Mouse (Mus musculus) forebrain, embryonic 13.5 days (tissue): ENCODE results near the gene Ccdc162. TPM values are rescaled to one million over a fixed set of nuclear protein-coding genes. Genes with fewer than 3 reads are reported as not detected.

Source experiments
- ATAC-seq: fragments of 200-750 bp; cut with Nextera tagmentation; 2 replicates; pipeline ENCODE4 v1.8.0; 2017
- H3K27ac ChIP-seq: fragments of 300-500 bp; sonication (generic); 2 replicates; pipeline ENCODE4 v1.5.1; 2015; ENCODE audit warnings: inconsistent platforms, mild to moderate bottlenecking, moderate library complexity
- H3K27me3 ChIP-seq: fragments of 300-500 bp; sonication (generic); 2 replicates; pipeline ENCODE4 v1.6.1; 2015; ENCODE audit warnings: mild to moderate bottlenecking, inconsistent platforms
- H3K36me3 ChIP-seq: fragments of 300-500 bp; sonication (generic); 2 replicates; pipeline ENCODE4 v1.6.1; 2015; ENCODE audit warnings: mild to moderate bottlenecking, inconsistent platforms; ENCODE audit not compliant: poor library complexity, severe bottlenecking
- H3K4me1 ChIP-seq: fragments of 300-500 bp; sonication (generic); 2 replicates; pipeline ENCODE4 v1.6.1; 2015; ENCODE audit warnings: inconsistent platforms
- H3K4me2 ChIP-seq: fragments of 300-500 bp; sonication (generic); 2 replicates; pipeline ENCODE4 v1.6.1; 2015; ENCODE audit warnings: inconsistent platforms, mild to moderate bottlenecking, moderate library complexity
- H3K4me3 ChIP-seq: fragments of 300-500 bp; sonication (generic); 2 replicates; pipeline ENCODE4 v1.5.1; 2015; ENCODE audit warnings: mild to moderate bottlenecking, inconsistent platforms
- H3K9ac ChIP-seq: fragments of 300-500 bp; sonication (generic); 2 replicates; pipeline ENCODE4 v1.6.1; 2015; ENCODE audit warnings: mild to moderate bottlenecking, inconsistent platforms
- H3K9me3 ChIP-seq: fragments of 300-500 bp; sonication (generic); replicated peaks from 2 replicates; pipeline ENCODE4 v1.6.1; 2016; ENCODE audit warnings: inconsistent platforms
- WGBS: fragments of 180-500 bp; shearing (Covaris S2); methylation state at CpG from one replicate; pipeline ENCODE4 v1.1.7; 2015; 5-methylcytosine and 5-hydroxymethylcytosine counted together
- polyA plus RNA-seq: library from polyadenylated mRNA; unstranded; fragments of >200 nt; fragmentation: Nextera tagmentation; extraction: Ambion mirVana; gene quantifications from 2 replicates; pipeline ENCODE4 v1.2.1, GENCODE M21; 2015

Gene Ccdc162
- polyA plus RNA-seq, 1 experiment from 2014 or later = 0.31 TPM

DNA sequence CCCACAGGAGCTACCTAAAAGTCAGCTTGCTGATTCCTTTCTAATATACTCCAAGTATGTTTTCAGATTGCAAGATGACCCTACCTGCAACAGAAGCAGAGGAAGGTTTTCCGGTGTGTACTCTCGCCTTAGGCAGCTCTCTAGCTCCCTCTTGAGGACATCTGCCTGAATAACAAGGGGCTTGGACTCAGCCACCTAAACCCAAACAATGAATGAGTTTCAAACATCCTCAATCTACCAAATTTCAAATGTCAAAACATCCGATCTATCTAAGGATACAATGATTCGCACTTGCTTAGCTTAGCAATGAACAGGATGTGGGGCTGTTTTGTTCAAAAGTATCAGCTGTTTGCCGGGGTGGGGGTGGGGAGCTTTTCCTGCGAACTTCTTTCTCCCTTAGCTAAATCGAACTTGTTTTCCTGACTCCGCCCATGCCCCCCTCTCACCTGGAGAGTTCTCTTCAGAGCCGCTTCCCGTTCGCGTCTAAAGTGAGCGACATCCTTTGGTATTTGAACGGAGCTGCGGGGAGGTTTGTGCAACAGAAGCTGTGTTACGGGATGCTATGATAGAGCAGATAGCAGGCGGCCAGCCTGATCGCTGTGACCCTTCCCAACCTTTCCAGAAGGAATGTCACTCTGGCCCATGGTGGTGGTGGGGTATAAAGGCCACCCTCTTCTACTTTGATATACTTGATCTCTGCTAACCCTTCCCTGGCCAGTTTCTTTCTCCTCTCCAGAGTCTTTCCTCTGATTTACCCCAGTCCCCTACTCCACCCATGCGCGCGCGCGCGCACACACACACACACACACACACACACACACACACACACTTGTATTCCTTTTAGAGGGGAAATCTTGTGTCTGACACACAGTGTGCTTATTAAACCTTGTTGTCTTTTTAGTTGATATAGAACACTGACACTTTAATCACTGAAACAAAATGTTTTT lies 26.2 kb downstream of the Ccdc162 start:
- Histone ChIP-seq H3K27me3 (peaks cover 10% of the 10 kb centered on the region; the same call in 1 of the 2 replicates), H3K4me1 (0 out of 2 replicates have a peak, but pooled peaks cover 5% of the 10 kb centered on the region), H3K4me3 (peak overlapping the region; percentile 44), H3K4me2 (peak overlapping the region; percentile 76), H3K9ac (peak overlapping the region; percentile 61), H3K36me3 (no peaks in the 10 kb centered on the region), H3K27ac (no peak overlapping the region), H3K9me3 (0 out of 2 replicates have a peak, but pooled peaks cover 4% of the 10 kb centered on the region)
- 0 out of 2 replicates have a peak, but pooled peaks have one; percentile 51 for ATAC-seq
- WGBS = 21% methylated on average over 24 of the region's 24 CpGs

DNA sequence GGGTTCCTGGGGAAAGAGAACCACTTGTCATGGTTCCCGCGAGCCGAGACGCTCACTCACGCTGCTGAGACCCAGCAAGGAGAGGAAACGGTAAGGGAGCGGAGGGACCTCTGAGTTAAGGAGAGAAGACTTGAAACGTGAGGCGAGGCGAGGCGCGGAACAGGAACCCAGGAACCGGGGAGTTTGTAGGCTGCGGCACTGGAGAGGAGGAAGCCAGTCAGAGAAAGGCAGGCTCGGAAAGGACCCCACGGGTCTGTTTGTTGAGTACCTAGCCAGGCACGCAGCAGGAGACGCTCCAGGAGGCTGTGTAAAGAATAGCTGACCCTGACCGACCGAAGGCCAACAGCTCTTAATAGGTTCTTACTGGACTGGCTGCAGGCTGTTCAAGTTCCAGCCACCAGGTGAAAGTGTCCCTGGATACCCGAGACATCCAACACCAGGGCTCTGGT lies 31.9 kb downstream of the Ccdc162 start:
- H3K4me1 ChIP-seq = peaks cover 3% of the 10 kb centered on the region; the same call in 1 of the 2 replicates
- no peak for ATAC-seq
- H3K27ac ChIP-seq = no peak overlapping the region
- H3K9me3 ChIP-seq = 0 out of 2 replicates have a peak, but pooled peaks cover 4% of the 10 kb centered on the region
- no peak overlapping the region for H3K4me3 ChIP-seq
- H3K4me2 ChIP-seq = peak overlapping the region; percentile 40
- no peak overlapping the region for H3K9ac ChIP-seq
- H3K27me3 ChIP-seq = peaks cover 18% of the 10 kb centered on the region
- WGBS = 3% methylated on average over 21 of the region's 21 CpGs
- no peaks in the 10 kb centered on the region for H3K36me3 ChIP-seq

DNA sequence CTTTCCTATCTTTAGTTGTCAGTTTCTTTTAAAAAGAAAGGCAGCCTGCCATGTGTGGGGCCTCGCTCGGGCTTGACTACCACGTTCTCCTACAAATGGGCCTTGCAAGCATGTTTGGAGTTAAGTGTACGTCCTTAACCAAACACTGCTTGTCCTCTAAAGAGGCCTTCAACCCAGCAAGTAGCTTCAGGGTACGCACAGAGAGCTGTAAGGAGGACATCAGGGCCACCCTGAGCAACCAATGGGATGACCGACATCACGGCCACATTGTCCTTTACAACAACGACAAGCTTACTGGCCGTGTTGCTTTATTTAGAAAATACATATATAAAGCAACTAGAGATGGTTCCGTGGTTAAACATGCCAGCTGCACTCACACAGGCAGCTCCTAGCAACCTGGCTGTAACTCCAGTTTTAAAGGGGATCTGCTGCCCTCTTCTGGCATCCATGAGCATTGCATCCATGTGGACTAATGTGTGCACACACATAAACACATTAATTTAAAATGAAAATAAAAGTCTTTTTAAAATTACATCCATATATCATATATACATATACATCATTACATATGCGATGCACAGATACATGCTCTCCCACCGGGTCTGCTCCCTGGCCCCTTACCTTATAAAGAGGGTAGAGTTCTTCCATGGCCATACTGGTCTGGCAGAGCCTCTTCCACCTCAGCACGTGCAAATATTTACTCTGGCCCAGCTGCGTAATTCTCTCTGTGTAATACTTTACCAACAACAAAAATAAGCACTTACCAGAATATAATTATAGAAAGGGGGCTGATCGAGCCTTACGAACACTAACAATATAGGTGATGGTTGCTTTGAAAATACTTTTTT lies 33.7 kb downstream of the Ccdc162 start:
- 0 out of 2 replicates have a peak, but pooled peaks cover 4% of the 10 kb centered on the region for H3K9me3 ChIP-seq
- peaks cover 16% of the 10 kb centered on the region for H3K4me1 ChIP-seq
- no peak overlapping the region for H3K9ac ChIP-seq
- H3K27ac ChIP-seq = no peak overlapping the region
- ATAC-seq = peak; percentile 44; the same call in 1 of the 2 replicates
- no peak overlapping the region for H3K4me2 ChIP-seq
- WGBS = 43% methylated on average over 16 of the region's 16 CpGs
- no peak overlapping the region for H3K4me3 ChIP-seq
- H3K27me3 ChIP-seq = peaks cover 18% of the 10 kb centered on the region
- H3K36me3 ChIP-seq = no peaks in the 10 kb centered on the region

DNA sequence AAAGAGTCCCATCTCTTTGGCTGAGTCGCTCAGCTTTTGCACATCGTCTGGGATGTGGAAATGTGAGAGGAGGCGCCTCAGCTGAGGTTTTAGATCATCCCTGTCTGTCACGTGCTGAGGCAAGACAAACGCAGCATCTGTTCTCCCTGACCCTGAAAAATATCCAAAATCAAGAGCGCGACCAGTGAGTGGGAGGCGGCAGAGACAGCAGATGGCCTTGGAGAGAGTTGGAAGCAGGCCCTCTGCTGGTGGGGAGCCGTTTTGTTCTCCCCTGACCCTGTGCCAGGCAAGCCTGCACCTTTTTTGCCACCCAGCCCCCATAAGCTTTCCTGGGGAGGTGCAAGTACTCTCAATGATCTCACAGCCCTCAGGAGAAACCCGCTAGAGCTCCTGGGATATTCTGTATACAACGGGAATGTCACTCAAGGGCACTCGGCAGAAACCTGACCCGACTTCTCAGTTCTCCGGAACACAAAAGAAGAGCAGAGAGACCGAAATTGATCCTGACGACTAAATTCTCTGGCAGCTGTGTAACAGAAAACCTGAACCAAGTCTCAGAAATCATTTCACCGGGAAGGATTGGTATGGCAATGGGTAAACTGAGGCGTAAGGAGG lies 37.6 kb downstream of the Ccdc162 start:
- H3K9me3 ChIP-seq = no peaks in the 10 kb centered on the region
- peak; percentile 85 for ATAC-seq
- H3K4me3 ChIP-seq = no peak overlapping the region
- peak overlapping the region; percentile 66 for H3K27ac ChIP-seq
- peaks cover 22% of the 10 kb centered on the region for H3K4me1 ChIP-seq
- H3K9ac ChIP-seq = no peak overlapping the region; the same call in 1 of the 2 replicates
- H3K27me3 ChIP-seq = peaks cover 3% of the 10 kb centered on the region
- 15% methylated on average over 18 of the region's 18 CpGs for WGBS
- no peaks in the 10 kb centered on the region for H3K36me3 ChIP-seq
- peak overlapping the region; percentile 46 for H3K4me2 ChIP-seq

DNA sequence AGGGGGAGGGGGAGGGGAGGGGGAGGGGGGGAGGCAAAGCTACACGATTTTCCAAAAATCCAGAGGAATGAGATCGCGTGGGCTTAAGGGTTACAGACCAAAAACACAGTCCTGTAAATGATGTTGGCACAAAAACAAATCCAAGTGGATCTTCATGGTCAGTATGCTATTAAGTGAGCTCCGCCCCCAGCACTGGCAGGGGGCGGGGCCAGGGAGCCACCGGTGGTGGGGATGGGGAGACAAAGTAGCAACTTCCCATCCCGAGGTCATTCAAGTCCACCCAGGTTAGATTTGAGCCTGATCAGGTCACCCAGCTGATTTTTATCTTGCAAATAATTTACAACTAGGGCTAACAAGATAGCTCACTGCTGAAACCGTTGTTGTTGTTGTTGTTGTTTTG lies 39.0 kb downstream of the Ccdc162 start:
- Histone ChIP-seq H3K9ac (no peak overlapping the region), H3K9me3 (no peaks in the 10 kb centered on the region), H3K27me3 (no peaks in the 10 kb centered on the region), H3K4me1 (peaks cover 19% of the 10 kb centered on the region), H3K27ac (no peak overlapping the region), H3K4me3 (no peak overlapping the region), H3K36me3 (no peaks in the 10 kb centered on the region), H3K4me2 (no peak overlapping the region)
- ATAC-seq = no peak
- 62% methylated on average over 8 of the region's 8 CpGs for WGBS

DNA sequence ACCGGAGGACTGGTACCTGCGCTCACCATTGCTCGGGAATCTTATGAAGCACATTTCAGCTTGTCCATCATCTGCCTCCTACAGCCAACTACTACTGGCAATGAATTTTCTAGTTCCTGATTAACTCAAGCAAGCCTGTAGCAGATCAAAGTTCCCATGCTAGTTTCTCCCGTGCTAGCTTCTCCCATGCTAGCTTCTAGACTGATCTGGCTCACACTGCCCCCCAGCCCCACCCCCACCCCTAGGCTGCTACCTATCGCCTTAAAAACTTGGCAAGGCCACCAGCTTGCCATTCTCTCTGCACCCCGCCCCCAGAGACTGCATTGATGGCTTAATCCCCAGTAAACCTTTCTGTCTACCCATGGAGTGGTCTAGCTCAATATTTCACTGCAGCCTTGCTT lies 39.8 kb downstream of the Ccdc162 start:
- Histone ChIP-seq H3K9ac (no peak overlapping the region), H3K9me3 (no peaks in the 10 kb centered on the region), H3K36me3 (no peaks in the 10 kb centered on the region), H3K27me3 (no peaks in the 10 kb centered on the region), H3K4me2 (no peak overlapping the region), H3K27ac (no peak overlapping the region), H3K4me3 (no peak overlapping the region), H3K4me1 (peaks cover 19% of the 10 kb centered on the region)
- WGBS = 74% methylated on average over 6 of the region's 6 CpGs
- no peak for ATAC-seq

DNA sequence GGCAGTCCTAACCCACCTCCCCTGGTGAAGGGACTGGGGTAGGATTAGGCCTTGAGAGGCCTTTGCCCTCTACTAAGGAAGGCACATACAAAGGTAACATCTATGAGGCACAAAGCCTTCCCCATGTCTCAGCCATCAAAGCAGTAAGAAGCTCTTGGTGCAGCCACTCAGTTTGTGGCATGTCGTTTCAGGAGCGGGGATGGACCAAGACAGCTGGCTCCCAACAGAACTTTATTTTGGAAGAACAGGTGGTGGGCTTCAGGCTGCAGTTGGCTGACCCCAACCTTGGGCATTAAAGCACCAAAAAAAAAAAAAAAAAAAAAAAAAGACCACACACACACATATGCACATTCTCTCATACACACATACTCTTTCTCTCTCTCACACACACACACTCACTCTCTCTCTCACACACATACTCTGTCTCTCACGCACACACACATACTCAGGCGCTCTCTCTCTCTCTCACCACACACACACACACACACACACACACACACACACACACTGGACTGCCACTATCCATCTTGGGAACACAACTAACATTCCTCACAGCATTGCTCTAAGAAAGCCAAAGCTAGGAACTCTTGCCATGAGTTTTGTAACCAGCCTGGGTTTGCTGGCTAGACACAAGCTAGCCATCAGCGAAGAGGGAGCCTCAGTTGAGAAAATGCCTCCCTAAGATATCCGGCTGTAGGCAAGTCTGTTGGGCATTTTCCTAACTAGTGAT lies 40.4 kb downstream of the Ccdc162 start:
- Histone ChIP-seq H3K4me1 (peaks cover 19% of the 10 kb centered on the region), H3K36me3 (no peaks in the 10 kb centered on the region), H3K4me3 (no peak overlapping the region), H3K4me2 (no peak overlapping the region), H3K27ac (no peak overlapping the region), H3K27me3 (no peaks in the 10 kb centered on the region), H3K9ac (no peak overlapping the region), H3K9me3 (no peaks in the 10 kb centered on the region)
- 89% methylated on average over 6 of the region's 6 CpGs for WGBS
- no peak for ATAC-seq

DNA sequence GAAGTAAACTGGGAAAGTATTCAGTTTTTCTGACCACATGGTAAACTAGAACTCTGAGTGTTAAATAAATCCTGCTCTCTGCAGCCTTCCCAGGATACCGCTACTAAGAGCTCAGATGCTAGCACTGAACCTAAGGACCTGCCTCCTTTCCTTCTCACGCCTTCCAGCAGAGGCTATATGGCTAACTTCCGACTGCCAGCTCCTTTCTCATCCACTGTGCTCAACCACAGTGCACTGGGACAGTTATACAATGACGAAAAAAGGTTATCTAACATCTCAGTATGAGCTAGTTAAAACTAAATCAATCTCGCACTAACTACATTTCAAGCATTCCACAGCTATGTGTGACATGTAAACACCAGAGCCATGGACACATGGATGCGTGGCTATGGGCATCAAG lies 41.2 kb downstream of the Ccdc162 start:
- Histone ChIP-seq H3K27me3 (no peaks in the 10 kb centered on the region), H3K27ac (no peak overlapping the region), H3K4me1 (peaks cover 19% of the 10 kb centered on the region), H3K4me2 (no peak overlapping the region), H3K9me3 (no peaks in the 10 kb centered on the region), H3K9ac (no peak overlapping the region), H3K36me3 (no peaks in the 10 kb centered on the region), H3K4me3 (no peak overlapping the region)
- no peak for ATAC-seq
- 85% methylated on average over 6 of the region's 6 CpGs for WGBS

DNA sequence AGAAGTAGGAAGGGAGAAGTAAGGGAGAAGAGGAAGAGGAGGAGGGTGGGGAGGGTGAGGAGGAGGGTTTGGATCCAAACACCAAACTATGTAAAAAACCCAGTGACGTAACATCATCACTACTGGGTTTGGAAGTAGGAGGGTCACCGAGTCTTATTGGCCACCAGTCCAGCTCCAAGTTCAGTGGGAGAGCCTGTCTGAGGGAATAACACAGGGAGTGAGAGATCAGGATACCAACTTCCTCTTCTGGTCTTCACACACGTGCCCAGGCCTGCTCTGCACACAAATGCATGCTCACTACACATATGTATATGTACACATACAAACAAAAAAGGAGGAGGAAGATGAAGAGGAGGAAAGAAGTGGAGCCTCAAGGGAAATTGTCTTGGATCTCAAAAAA lies 42.1 kb downstream of the Ccdc162 start:
- H3K9me3 ChIP-seq = no peaks in the 10 kb centered on the region
- ATAC-seq = no peak
- H3K27me3 ChIP-seq = no peaks in the 10 kb centered on the region
- peaks cover 19% of the 10 kb centered on the region for H3K4me1 ChIP-seq
- H3K36me3 ChIP-seq = no peaks in the 10 kb centered on the region
- no peak overlapping the region for H3K9ac ChIP-seq
- WGBS = 87% methylated on average over 3 of the region's 3 CpGs
- H3K4me2 ChIP-seq = no peak overlapping the region
- H3K4me3 ChIP-seq = no peak overlapping the region
- H3K27ac ChIP-seq = no peak overlapping the region

DNA sequence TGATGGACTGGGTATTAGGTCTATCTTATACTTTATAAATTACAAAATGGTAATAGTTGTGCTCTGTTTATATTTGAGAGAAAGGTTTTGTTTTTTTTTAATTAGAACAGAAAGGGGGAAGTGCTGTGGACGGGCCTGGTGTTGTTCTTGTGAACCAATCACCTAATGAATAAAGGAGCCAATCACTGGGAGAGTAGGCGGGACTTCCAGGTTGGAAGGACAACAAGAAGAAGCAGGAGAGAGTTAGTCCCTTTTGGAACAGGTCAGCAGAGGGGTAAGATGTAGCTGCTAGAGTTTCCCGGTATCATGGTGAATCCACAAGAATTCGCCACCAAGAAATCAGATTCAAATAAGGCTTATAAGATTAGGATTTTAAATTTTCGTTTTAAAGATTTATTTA lies 46.2 kb downstream of the Ccdc162 start:
- ATAC-seq = no peak
- Histone ChIP-seq H3K9ac (no peak overlapping the region), H3K4me2 (no peak overlapping the region), H3K4me3 (no peak overlapping the region), H3K9me3 (0 out of 2 replicates have a peak, but pooled peaks cover 8% of the 10 kb centered on the region), H3K36me3 (no peaks in the 10 kb centered on the region), H3K27ac (no peak overlapping the region), H3K27me3 (no peaks in the 10 kb centered on the region), H3K4me1 (no peaks in the 10 kb centered on the region)
- whole genome bisulfite sequencing = 85% methylated on average over 5 of the region's 5 CpGs

DNA sequence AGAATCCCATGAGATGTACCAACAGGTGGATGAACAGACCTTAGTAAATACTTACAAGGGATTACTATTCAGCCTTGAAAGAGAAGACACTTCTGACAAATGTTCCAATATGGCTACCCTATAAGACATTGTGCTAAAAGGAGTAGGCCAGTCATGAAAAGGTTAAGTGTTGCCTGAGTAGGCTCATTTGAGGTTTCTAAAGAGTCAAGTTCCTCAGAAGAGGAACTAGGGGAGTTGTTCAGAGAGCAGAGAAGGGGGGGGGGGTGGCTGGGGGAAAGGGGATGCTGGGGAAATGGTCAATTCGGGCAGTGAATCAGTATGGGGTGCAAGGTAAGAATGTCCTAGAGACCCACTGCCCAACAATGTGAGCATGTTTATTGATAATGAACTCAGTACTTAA lies 50.9 kb downstream of the Ccdc162 start:
- no peak overlapping the region for H3K4me3 ChIP-seq

More for the DNA sequence above, 50.9 kb downstream of the Ccdc162 start:
- Histone ChIP-seq H3K27ac (no peak overlapping the region), H3K36me3 (no peaks in the 10 kb centered on the region), H3K9me3 (0 out of 2 replicates have a peak, but pooled peaks cover 8% of the 10 kb centered on the region), H3K4me2 (no peak overlapping the region), H3K9ac (no peak overlapping the region), H3K27me3 (no peaks in the 10 kb centered on the region), H3K4me1 (no peaks in the 10 kb centered on the region)
- ATAC-seq = no peak
- 90% methylated on average over 1 of the region's 1 CpGs for WGBS
